Mouse (Mus musculus) hindbrain, postnatal 0 days (tissue): ENCODE data around the gene Akr1b10. TPM values are rescaled to one million over a fixed set of nuclear protein-coding genes. Genes with fewer than 3 reads are reported as not detected.
"Not testable (repeated sequence)": the region's sequence is repeated elsewhere in the genome, so short reads cannot be mapped to it uniquely, and the experiment has no call there.

ENCODE experiments used
- ATAC-seq: fragments of 200-750 bp; cut with Nextera tagmentation; 2 replicates; pipeline ENCODE4 v1.8.0; 2017; ENCODE audit warnings: mild to moderate bottlenecking, moderate TSS enrichment, moderate library complexity
- DNase-seq: peaks from one replicate; pipeline ENCODE4 v3.0.0-alpha.2; 2015; ENCODE audit warnings: low spot score
- H3K27ac ChIP-seq: fragments of 300-500 bp; sonication (generic); 2 replicates; pipeline ENCODE4 v1.5.1; 2014; ENCODE audit warnings: mild to moderate bottlenecking
- H3K27me3 ChIP-seq: fragments of 300-500 bp; sonication (generic); 2 replicates; pipeline ENCODE4 v1.6.1; 2014; ENCODE audit warnings: low read length, mixed read lengths; ENCODE audit not compliant: insufficient read depth
- H3K36me3 ChIP-seq: fragments of 300-500 bp; sonication (generic); 2 replicates; pipeline ENCODE4 v1.6.1; 2014; ENCODE audit warnings: low read length, mixed read lengths; ENCODE audit not compliant: insufficient read depth
- H3K4me1 ChIP-seq: fragments of 300-500 bp; sonication (generic); 2 replicates; pipeline ENCODE4 v1.6.1; 2014; ENCODE audit warnings: antibody characterized with exemption, low read length, mixed read lengths; ENCODE audit not compliant: insufficient read depth
- H3K4me2 ChIP-seq: fragments of 300-500 bp; sonication (generic); 2 replicates; pipeline ENCODE4 v1.6.1; 2014; ENCODE audit warnings: low read depth, mild to moderate bottlenecking, low read length, moderate library complexity, mixed read lengths
- H3K4me3 ChIP-seq: fragments of 300-500 bp; sonication (generic); 2 replicates; pipeline ENCODE4 v1.5.1; 2014; ENCODE audit warnings: low read length
- H3K9ac ChIP-seq: fragments of 300-500 bp; sonication (generic); replicated peaks from 2 replicates; pipeline ENCODE4 v1.6.1; 2014; ENCODE audit warnings: mild to moderate bottlenecking, low read length, moderate library complexity, mixed read lengths
- H3K9me3 ChIP-seq: fragments of 300-500 bp; sonication (generic); 2 replicates; pipeline ENCODE4 v1.6.1; 2016; ENCODE audit warnings: low read length, mixed read lengths
- CTCF ChIP-seq: IDR thresholded peaks from 2 replicates; pipeline ENCODE4 v1.5.1; 2016; ENCODE audit warnings: antibody characterized with exemption, control low read depth, low read depth
- WGBS: fragments of 180-500 bp; shearing (Covaris S2); extraction: QIAGEN DNeasy Blood & Tissue Kit; methylation state at CpG from one replicate; pipeline ENCODE4 v1.1.7; 2014; 5-methylcytosine and 5-hydroxymethylcytosine counted together
- polyA plus RNA-seq: library from polyadenylated mRNA; unstranded; fragments of >200 nt; fragmentation: Nextera tagmentation; extraction: Ambion mirVana; gene quantifications from 2 replicates; pipeline ENCODE4 v1.2.1, GENCODE M21; 2015
- total RNA-seq: library from RNA; depleted of rRNA; stranded (reverse); fragments of >200 nt; gene quantifications from 2 replicates; pipeline ENCODE4 v1.2.3, GENCODE M21; 2014

Akr1b10 gene
- total and polyA plus RNA-seq, 2 experiments from 2014 or later: 17.2 to 22.0 TPM

- Histone ChIP-seq H3K36me3 (no peaks in the 10 kb centered on the region), H3K9ac (no peak overlapping the region), H3K4me1 (no peaks in the 10 kb centered on the region), H3K9me3 (no peaks in the 10 kb centered on the region), H3K27me3 (no peaks in the 10 kb centered on the region), H3K4me3 (no peak overlapping the region), H3K27ac (no peak overlapping the region), H3K4me2 (peak overlapping the region; percentile 37)
- WGBS: 21% methylated on average over 18 of the region's 18 CpGs
- peak; percentile 79 for TF ChIP-seq CTCF
- peak; percentile 91 for DNase-seq
- peak; percentile 56; the same call in 1 of the 2 replicates for ATAC-seq
Observed at GRCm38 (mm10) chr6:34371700-34372351, 12.2 kb upstream of the Akr1b10 start.

GRCm38 (mm10) chr6:34373841-34374240 lies 10.2 kb upstream of the Akr1b10 start:
- H3K4me1 ChIP-seq: no peaks in the 10 kb centered on the region
- 79% methylated on average over 7 of the region's 7 CpGs for WGBS
- H3K36me3 ChIP-seq: no peaks in the 10 kb centered on the region
- no peak overlapping the region for H3K27ac ChIP-seq
- H3K27me3 ChIP-seq: no peaks in the 10 kb centered on the region
- no peak for TF ChIP-seq CTCF
- H3K9me3 ChIP-seq: no peaks in the 10 kb centered on the region
- no peak overlapping the region for H3K4me3 ChIP-seq
- H3K9ac ChIP-seq: no peak overlapping the region
- DNase-seq: no peak
- H3K4me2 ChIP-seq: no peak overlapping the region
- ATAC-seq: no peak

- not testable (repeated sequence) for H3K36me3 ChIP-seq, H3K27ac ChIP-seq, H3K4me2 ChIP-seq, H3K9ac ChIP-seq, DNase-seq, H3K27me3 ChIP-seq, H3K4me3 ChIP-seq, H3K4me1 ChIP-seq, H3K9me3 ChIP-seq, ATAC-seq
- WGBS: 77% methylated on average over 5 of the region's 5 CpGs
Observed at GRCm38 (mm10) chr6:34375888-34376287, 8.1 kb upstream of the Akr1b10 start.

GRCm38 (mm10) chr6:34383401-34383800 lies 617 bp upstream of the Akr1b10 start:
- ATAC-seq (no peak), DNase-seq (no peak)
- Histone ChIP-seq H3K36me3 (no peaks in the 10 kb centered on the region), H3K27ac (no peak overlapping the region), H3K4me2 (no peak overlapping the region; the same call in 1 of the 2 replicates), H3K4me1 (no peaks in the 10 kb centered on the region), H3K9ac (no peak overlapping the region), H3K27me3 (no peaks in the 10 kb centered on the region), H3K9me3 (no peaks in the 10 kb centered on the region), H3K4me3 (no peak overlapping the region)
- 48% methylated on average over 8 of the region's 8 CpGs for WGBS
- TF ChIP-seq CTCF: no peak

- H3K9ac ChIP-seq: 0 out of 2 replicates have a peak overlapping the region, but pooled peaks have one; percentile 37
- 4% methylated on average over 13 of the region's 13 CpGs for WGBS
- TF ChIP-seq CTCF: no peak
- no peaks in the 10 kb centered on the region for H3K36me3 ChIP-seq
- DNase-seq: peak; percentile 31
- H3K9me3 ChIP-seq: no peaks in the 10 kb centered on the region
- peak overlapping the region; percentile 66 for H3K4me2 ChIP-seq
- ATAC-seq: peak; percentile 64; the same call in 1 of the 2 replicates
- peak overlapping the region; percentile 44 for H3K4me3 ChIP-seq
- no peaks in the 10 kb centered on the region for H3K27me3 ChIP-seq
- H3K27ac ChIP-seq: peak overlapping the region; percentile 64
- H3K4me1 ChIP-seq: no peaks in the 10 kb centered on the region
Observed at GRCm38 (mm10) chr6:34384701-34385370, 818 bp downstream of the Akr1b10 start.

GRCm38 (mm10) chr6:34388420-34389156 lies 4.6 kb downstream of the Akr1b10 start:
- Histone ChIP-seq H3K9ac (no peak overlapping the region), H3K4me1 (no peaks in the 10 kb centered on the region), H3K4me2 (no peak overlapping the region), H3K27me3 (no peaks in the 10 kb centered on the region), H3K27ac (no peak overlapping the region), H3K4me3 (no peak overlapping the region), H3K36me3 (no peaks in the 10 kb centered on the region), H3K9me3 (peaks cover 4% of the 10 kb centered on the region; the same call in 1 of the 2 replicates)
- 75% methylated on average over 4 of the region's 4 CpGs for WGBS
- peak; percentile 8 for DNase-seq
- ATAC-seq: no peak
- TF ChIP-seq CTCF: no peak
